Mouse (Mus musculus): ENCODE data around the gene Gm17324.

GRCm38 (mm10) chr9:78442579-78443392, 5.8 kb downstream of the Gm17324 start, which contains the start of gene Cgas:
- no peak for TF ChIP-seq POLR2A (IDR thresholded peaks at IDR 0.05; ENCODE audit: control insufficient read depth, extremely low read depth, insufficient read depth, low read length, poor library complexity)
- no peak for TF ChIP-seq CTCF (IDR thresholded peaks at IDR 0.05; ENCODE audit: borderline replicate concordance, control insufficient read depth, extremely low read depth, insufficient read depth, low read length, poor library complexity)
